Mouse (Mus musculus) liver, embryonic 12.5 days (tissue): ENCODE measurements around the gene Klhdc4. TPM values are rescaled to one million over a fixed set of nuclear protein-coding genes. Genes with fewer than 3 reads are reported as not detected.

ENCODE experiments used
- ATAC-seq: fragments of 200-750 bp; cut with Nextera tagmentation; 2 replicates; pipeline ENCODE4 v1.8.0; 2017; ENCODE audit warnings: moderate number of reproducible peaks, mild to moderate bottlenecking, moderate library complexity
- H3K27ac ChIP-seq: fragments of 300-500 bp; sonication (generic); 2 replicates; pipeline ENCODE4 v1.5.1; 2016; ENCODE audit warnings: mild to moderate bottlenecking
- H3K27me3 ChIP-seq: fragments of 300-500 bp; sonication (generic); replicated peaks from 2 replicates; pipeline ENCODE4 v1.6.1; 2016; ENCODE audit warnings: mild to moderate bottlenecking, moderate library complexity
- H3K36me3 ChIP-seq: fragments of 300-500 bp; sonication (generic); 2 replicates; pipeline ENCODE4 v1.6.1; 2016; ENCODE audit warnings: mild to moderate bottlenecking, moderate library complexity
- H3K4me1 ChIP-seq: fragments of 300-500 bp; sonication (generic); 2 replicates; pipeline ENCODE4 v1.6.1; 2016
- H3K4me2 ChIP-seq: fragments of 300-500 bp; sonication (generic); 2 replicates; pipeline ENCODE4 v1.6.1; 2016; ENCODE audit warnings: mild to moderate bottlenecking, moderate library complexity
- H3K4me3 ChIP-seq: fragments of 300-500 bp; sonication (generic); 2 replicates; pipeline ENCODE4 v1.5.1; 2016; ENCODE audit warnings: mild to moderate bottlenecking, moderate library complexity
- H3K9ac ChIP-seq: fragments of 300-500 bp; sonication (generic); 2 replicates; pipeline ENCODE4 v1.6.1; 2016; ENCODE audit warnings: mild to moderate bottlenecking, moderate library complexity
- H3K9me3 ChIP-seq: fragments of 300-500 bp; sonication (generic); replicated peaks from 2 replicates; pipeline ENCODE4 v1.6.1; 2016; ENCODE audit warnings: mild to moderate bottlenecking, moderate library complexity
- WGBS: fragments of 180-500 bp; shearing (Covaris S2); methylation state at CpG from one replicate; pipeline ENCODE4 v1.1.7; 2016; ENCODE audit not compliant: insufficient replicate concordance; 5-methylcytosine and 5-hydroxymethylcytosine counted together
- polyA plus RNA-seq: library from polyadenylated mRNA; unstranded; fragments of >200 nt; fragmentation: Nextera tagmentation; extraction: Ambion mirVana; gene quantifications from 2 replicates; pipeline ENCODE4 v1.2.1, GENCODE M21; 2016

Gene Klhdc4
- polyA plus RNA-seq, 1 experiment from 2014 or later: 36.2 TPM

DNA sequence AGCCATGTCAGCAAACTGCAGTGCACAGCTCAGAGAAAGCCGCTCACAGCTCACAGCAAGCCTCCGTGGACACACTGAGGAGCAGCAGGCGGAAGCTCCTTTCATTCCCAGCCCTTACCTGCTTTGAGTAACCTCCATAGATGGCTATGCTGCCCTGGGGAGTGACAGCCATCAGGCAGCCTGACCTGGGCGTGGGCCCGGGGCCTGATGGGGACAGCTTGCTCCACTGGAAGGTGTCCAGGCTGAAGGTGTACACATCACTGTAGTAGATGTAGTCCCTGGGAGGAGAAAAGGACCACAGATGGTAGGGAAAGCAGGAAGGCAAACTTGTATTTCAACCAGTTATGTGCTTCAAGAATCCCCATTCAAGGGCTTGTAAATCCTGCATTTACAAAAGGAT lies 24.5 kb downstream of the Klhdc4 start:
- H3K27me3 ChIP-seq: no peaks in the 10 kb centered on the region
- H3K4me2 ChIP-seq: no peak overlapping the region
- peaks cover 75% of the 10 kb centered on the region for H3K36me3 ChIP-seq
- H3K4me1 ChIP-seq: no peaks in the 10 kb centered on the region
- ATAC-seq: no peak
- no peak overlapping the region for H3K27ac ChIP-seq
- H3K9me3 ChIP-seq: no peaks in the 10 kb centered on the region
- H3K9ac ChIP-seq: no peak overlapping the region
- WGBS: 81% methylated on average over 5 of the region's 5 CpGs
- H3K4me3 ChIP-seq: no peak overlapping the region

DNA sequence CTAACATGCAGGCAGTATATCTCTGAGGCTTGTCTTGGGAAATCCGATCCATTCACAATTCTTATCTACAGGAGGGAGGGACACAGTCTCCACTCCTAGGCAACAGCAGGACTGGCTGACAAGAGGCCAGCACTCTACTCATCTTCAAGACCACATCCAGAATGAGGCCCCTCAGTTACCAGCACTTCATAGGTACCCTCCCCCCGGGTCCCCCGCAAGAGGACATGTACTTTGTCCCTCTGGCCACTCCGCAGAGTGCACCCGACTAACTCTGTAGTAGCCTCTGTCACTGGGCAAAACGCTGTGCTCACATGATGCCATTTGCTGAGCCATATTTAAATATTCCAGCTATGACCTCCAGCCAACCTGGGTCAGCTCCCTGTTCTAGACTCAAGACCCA lies 31.0 kb downstream of the Klhdc4 start:
- no peak overlapping the region for H3K4me2 ChIP-seq
- H3K4me3 ChIP-seq: no peak overlapping the region
- H3K4me1 ChIP-seq: peaks cover 2% of the 10 kb centered on the region; the same call in 1 of the 2 replicates
- H3K27ac ChIP-seq: no peak overlapping the region
- ATAC-seq: no peak
- H3K9me3 ChIP-seq: no peaks in the 10 kb centered on the region
- WGBS: 76% methylated on average over 6 of the region's 6 CpGs
- no peaks in the 10 kb centered on the region for H3K27me3 ChIP-seq
- peaks cover 82% of the 10 kb centered on the region for H3K36me3 ChIP-seq
- no peak overlapping the region for H3K9ac ChIP-seq

DNA sequence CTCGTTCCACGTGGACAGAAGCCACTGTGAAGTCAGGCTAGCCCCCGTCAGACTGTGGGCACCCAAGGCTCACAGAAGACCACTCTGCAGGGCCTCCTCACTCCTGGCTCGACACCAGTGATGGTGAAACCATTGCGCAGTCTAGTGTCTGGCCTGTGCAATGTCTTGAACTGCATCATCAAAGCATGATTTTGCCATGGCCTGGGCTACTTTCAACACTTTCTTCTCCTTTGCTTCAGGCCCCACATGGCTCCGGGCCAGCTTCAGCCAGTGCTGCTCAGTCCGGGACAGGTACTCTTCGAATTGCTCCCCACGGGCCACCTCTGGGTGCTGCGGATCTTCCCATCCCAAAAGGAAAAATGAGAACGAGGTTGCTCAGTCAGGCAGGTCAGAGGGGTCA lies 33.0 kb downstream of the Klhdc4 start:
- Histone ChIP-seq H3K4me3 (no peak overlapping the region), H3K9me3 (no peaks in the 10 kb centered on the region), H3K27ac (no peak overlapping the region), H3K9ac (no peak overlapping the region), H3K36me3 (peaks cover 65% of the 10 kb centered on the region), H3K27me3 (no peaks in the 10 kb centered on the region), H3K4me2 (no peak overlapping the region), H3K4me1 (peaks cover 8% of the 10 kb centered on the region)
- WGBS: 90% methylated on average over 11 of the region's 11 CpGs
- no peak for ATAC-seq

DNA sequence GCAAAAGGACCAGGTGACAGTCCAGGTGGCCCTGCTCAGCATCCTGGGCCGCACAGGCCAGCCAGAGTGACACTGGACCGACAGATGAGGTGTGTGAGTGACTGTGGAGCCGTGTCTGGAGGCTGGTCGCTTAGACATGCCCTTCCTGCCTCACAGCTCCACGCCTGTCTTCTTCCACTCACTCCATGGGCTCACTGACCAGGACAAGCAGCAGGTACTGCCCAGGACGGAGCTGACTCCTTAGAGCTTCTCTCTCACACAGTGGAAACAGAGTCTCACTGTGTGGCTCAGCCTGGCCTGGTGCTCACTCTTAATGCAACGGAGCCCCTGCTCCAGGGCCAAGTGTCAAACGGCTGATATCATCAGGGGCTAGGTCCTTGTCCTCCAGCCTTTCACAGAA lies 33.9 kb downstream of the Klhdc4 start:
- Histone ChIP-seq H3K27me3 (no peaks in the 10 kb centered on the region), H3K4me1 (peaks cover 8% of the 10 kb centered on the region), H3K9ac (no peak overlapping the region), H3K4me3 (no peak overlapping the region), H3K4me2 (no peak overlapping the region), H3K27ac (no peak overlapping the region), H3K9me3 (no peaks in the 10 kb centered on the region), H3K36me3 (peaks cover 56% of the 10 kb centered on the region)
- no peak for ATAC-seq
- 75% methylated on average over 8 of the region's 8 CpGs for WGBS

DNA sequence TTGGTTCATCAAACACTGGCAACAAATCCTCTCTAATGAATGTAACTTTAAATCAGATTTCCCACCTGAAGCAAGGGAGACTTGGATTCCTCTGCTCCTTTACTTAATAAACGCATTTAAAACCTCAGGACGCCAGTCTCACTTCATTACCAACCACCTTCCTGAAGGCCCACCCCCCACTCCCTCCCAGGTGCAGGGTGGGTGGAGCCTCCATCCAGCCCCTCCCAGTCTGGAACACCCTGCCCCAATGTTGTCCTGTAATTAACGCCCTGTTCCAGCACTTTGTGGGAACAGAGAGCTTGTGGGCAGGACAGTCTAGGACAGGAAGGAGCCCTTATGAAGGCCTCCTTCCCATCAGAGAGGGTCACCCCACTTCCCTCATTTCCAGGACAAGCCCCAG lies 35.2 kb downstream of the Klhdc4 start:
- Histone ChIP-seq H3K4me2 (no peak overlapping the region), H3K4me1 (peaks cover 8% of the 10 kb centered on the region), H3K36me3 (peaks cover 42% of the 10 kb centered on the region), H3K27me3 (no peaks in the 10 kb centered on the region), H3K9me3 (no peaks in the 10 kb centered on the region), H3K9ac (no peak overlapping the region), H3K27ac (no peak overlapping the region), H3K4me3 (no peak overlapping the region)
- 60% methylated on average over 3 of the region's 3 CpGs for WGBS
- no peak for ATAC-seq

DNA sequence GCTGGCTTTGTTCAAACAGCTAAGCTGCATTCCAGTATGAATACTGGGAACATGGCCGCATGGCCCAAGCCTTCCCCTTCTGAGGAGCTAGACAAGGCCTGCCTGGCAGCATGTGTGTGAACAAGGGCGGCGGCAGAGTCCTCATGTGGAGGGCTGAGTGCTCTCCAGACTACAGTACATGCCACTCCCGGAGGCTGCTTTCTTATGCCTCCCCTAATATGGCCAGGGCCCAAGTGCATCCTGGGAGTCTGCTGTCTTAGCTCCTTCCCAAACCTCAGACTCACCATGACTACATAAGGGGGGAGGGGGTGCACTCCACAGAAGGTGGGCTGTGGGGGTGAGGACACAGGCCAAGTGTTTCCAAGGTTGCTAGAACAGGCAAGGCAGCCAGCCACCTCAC lies 36.7 kb downstream of the Klhdc4 start:
- Histone ChIP-seq H3K4me1 (peaks cover 8% of the 10 kb centered on the region), H3K27ac (peak overlapping the region; percentile 24; the same call in 1 of the 2 replicates), H3K4me2 (no peak overlapping the region), H3K27me3 (no peaks in the 10 kb centered on the region), H3K9ac (no peak overlapping the region), H3K36me3 (peaks cover 27% of the 10 kb centered on the region), H3K9me3 (no peaks in the 10 kb centered on the region), H3K4me3 (no peak overlapping the region)
- WGBS: 72% methylated on average over 4 of the region's 4 CpGs
- no peak for ATAC-seq

DNA sequence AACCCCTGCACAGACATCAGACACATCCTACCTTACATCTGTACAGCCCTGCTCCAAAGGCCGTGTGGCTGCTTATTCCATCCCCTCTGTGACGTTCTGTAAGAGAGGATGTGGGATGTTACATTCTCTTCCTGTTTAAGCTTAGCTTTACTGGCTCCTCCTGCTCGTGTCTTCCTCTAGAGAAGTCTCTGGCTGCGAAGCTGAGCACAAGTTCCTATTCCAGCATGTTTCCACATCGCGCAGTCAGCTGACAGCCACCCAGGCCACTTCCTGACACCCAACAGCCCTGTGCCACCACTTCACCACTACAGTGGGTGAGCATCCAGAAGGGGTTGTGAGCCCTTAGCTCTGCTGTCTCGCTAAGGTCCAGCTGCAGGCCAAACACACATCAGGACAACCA lies 37.2 kb downstream of the Klhdc4 start:
- peaks cover 23% of the 10 kb centered on the region for H3K36me3 ChIP-seq
- no peak overlapping the region for H3K4me3 ChIP-seq
- WGBS: 14% methylated on average over 7 of the region's 7 CpGs
- no peak overlapping the region for H3K9ac ChIP-seq
- ATAC-seq: no peak
- H3K27me3 ChIP-seq: no peaks in the 10 kb centered on the region
- H3K9me3 ChIP-seq: no peaks in the 10 kb centered on the region
- H3K27ac ChIP-seq: 0 out of 2 replicates have a peak overlapping the region, but pooled peaks have one; percentile 24
- no peak overlapping the region for H3K4me2 ChIP-seq
- H3K4me1 ChIP-seq: peaks cover 8% of the 10 kb centered on the region

DNA sequence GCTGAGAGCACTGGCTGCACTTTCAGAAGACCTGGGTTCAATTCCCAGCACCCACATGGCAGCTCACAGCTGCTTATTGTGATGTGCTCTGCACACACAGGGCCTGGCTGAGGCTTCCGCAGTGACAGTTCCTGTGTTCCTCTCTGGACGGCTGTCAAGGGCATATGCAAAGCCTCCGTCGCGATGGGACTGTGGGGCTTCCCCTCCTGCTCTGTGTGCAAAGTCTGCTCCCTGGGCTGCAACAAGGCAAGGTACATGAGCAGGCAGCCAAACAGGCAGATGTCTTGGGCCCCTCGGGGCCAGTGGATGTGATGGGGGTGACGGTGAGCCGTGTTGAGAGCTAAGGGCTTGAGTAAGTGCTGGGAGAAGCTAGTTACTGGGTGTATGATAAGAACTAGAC lies 40.6 kb downstream of the Klhdc4 start:
- ATAC-seq: no peak
- Histone ChIP-seq H3K4me1 (peaks cover 8% of the 10 kb centered on the region), H3K27me3 (peaks cover 16% of the 10 kb centered on the region), H3K27ac (no peak overlapping the region), H3K9ac (no peak overlapping the region), H3K9me3 (no peaks in the 10 kb centered on the region), H3K4me3 (no peak overlapping the region), H3K4me2 (no peak overlapping the region), H3K36me3 (no peaks in the 10 kb centered on the region)
- 56% methylated on average over 8 of the region's 8 CpGs for WGBS

DNA sequence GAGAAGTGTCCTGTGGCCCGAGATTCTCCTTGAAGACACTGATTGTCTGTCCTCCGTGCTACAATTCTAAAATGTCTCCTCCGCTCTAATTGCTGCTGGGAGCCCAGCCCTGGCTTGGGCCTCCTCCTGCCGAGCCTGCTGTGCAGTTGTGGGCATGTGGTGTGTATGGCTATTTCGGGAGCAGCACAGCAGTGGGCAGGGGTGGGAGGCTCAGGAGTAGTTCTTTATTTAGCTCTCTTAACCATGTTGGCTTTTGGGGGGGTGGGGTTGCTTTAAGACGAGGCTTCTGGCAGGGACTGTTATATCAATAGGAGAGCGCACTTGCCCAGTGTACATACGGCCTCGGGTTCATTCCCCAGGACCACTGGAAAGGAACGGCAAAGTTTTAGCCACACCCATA lies 42.8 kb downstream of the Klhdc4 start:
- H3K4me2 ChIP-seq: no peak overlapping the region
- no peak overlapping the region for H3K27ac ChIP-seq
- WGBS: 39% methylated on average over 10 of the region's 10 CpGs
- no peak overlapping the region for H3K4me3 ChIP-seq
- no peak for ATAC-seq
- no peaks in the 10 kb centered on the region for H3K4me1 ChIP-seq
- H3K9ac ChIP-seq: no peak overlapping the region
- peaks cover 31% of the 10 kb centered on the region for H3K27me3 ChIP-seq
- H3K9me3 ChIP-seq: no peaks in the 10 kb centered on the region
- no peaks in the 10 kb centered on the region for H3K36me3 ChIP-seq

DNA sequence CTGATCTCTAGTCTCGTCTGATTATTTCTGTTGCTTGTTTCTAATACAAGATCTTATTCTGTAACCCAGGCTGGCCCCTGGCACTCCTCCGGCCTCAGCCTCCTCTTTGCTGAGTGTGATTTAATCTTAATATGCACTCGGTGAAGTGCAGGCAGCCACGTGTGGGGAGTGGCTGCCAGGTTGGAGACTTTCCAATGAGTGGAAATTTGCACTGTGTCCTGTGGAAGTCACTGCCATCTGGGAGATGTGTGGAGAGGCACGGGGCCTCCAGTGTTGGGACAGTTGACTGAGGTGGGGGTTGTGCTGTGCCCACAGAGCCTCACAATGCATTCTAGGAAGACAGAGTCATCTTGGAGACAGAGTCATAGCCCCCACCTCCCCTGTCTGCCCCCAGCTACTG lies 46.9 kb downstream of the Klhdc4 start:
- H3K36me3 ChIP-seq: no peaks in the 10 kb centered on the region
- H3K4me1 ChIP-seq: no peaks in the 10 kb centered on the region
- H3K9me3 ChIP-seq: no peaks in the 10 kb centered on the region
- ATAC-seq: no peak
- WGBS: 50% methylated on average over 5 of the region's 5 CpGs
- H3K27me3 ChIP-seq: peaks cover 35% of the 10 kb centered on the region
- no peak overlapping the region for H3K4me3 ChIP-seq
- H3K9ac ChIP-seq: no peak overlapping the region
- H3K27ac ChIP-seq: no peak overlapping the region
- H3K4me2 ChIP-seq: no peak overlapping the region

DNA sequence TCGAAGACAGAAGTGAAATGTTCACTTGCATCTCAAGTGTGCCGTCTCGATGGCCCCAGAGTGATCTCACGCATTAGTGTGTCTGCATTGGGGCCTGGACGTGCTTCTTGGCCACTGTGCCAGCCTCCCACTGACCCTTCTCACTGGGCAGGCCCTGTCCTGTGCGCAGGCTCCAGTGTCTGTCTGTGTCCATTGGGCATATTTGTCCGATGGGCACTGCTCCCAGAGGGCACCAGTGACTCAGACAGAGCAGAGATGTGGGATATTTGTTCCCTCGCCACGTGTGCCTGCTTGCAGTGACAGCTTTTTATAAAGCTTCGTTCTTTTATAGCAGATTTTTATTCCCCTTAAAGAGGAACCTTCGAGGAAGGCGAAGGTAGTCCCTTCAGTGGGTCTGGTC lies 55.5 kb downstream of the Klhdc4 start:
- Histone ChIP-seq H3K9me3 (no peaks in the 10 kb centered on the region), H3K36me3 (no peaks in the 10 kb centered on the region), H3K4me1 (no peaks in the 10 kb centered on the region), H3K4me3 (no peak overlapping the region), H3K27ac (no peak overlapping the region), H3K4me2 (no peak overlapping the region), H3K9ac (no peak overlapping the region), H3K27me3 (0 out of 2 replicates have a peak, but pooled peaks cover 5% of the 10 kb centered on the region)
- 79% methylated on average over 12 of the region's 12 CpGs for WGBS
- ATAC-seq: no peak

DNA sequence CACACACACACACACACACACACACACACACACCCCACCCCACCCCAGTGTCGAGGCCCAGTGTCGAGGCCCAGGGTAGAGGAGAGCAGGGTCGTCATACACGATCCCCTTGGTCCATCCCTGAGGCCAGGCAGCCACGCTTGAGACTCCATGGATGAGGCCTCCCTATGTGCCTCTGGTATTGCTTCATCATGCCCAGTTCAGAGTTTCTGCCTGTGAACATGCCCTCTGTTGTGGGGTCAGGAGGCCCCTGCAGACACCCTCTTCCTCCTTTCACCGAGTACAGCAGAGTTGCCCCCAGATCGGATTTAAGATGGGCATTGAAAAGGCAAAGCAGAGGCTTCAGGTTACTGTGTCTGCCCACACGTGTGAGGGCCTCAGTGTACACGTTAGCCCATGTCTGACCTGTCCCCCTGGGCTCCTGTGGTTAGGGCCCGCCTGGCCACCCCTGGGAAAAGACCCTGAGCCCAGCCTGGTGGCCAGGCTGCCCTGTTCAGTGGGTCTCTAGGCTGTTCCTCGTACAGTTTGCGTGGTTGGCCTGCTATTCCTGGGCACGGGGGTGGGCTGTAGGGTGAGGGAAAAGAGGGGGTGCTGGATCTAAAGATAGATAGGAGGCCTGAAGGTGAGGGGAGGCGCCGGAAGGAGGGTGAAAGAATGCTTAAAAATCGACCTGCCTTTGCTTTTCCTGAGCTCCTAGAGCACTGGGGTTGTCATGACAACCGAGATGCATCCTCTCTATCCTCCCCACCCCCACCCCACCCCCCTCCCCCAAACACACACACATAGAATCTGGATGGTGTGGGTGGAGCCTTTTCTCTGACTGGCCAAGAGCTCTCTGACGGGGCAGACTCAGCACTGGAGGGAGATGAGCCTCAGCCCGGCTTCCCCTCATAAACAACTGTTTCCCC lies 58.3 kb downstream of the Klhdc4 start:
- H3K4me2 ChIP-seq: no peak overlapping the region
- no peak for ATAC-seq
- H3K36me3 ChIP-seq: no peaks in the 10 kb centered on the region
- H3K9ac ChIP-seq: no peak overlapping the region
- H3K27ac ChIP-seq: no peak overlapping the region
- H3K4me3 ChIP-seq: no peak overlapping the region
- H3K27me3 ChIP-seq: 0 out of 2 replicates have a peak, but pooled peaks cover 5% of the 10 kb centered on the region
- H3K4me1 ChIP-seq: no peaks in the 10 kb centered on the region
- no peaks in the 10 kb centered on the region for H3K9me3 ChIP-seq
- 32% methylated on average over 19 of the region's 19 CpGs for WGBS
